Mouse (Mus musculus): ENCODE data around the gene Sf3b5. TPM values are rescaled to one million over a fixed set of nuclear protein-coding genes. Genes with fewer than 3 reads are reported as not detected.

The Sf3b5 gene
- 30.8 and 35.0 TPM in 2 replicates for polyA plus RNA-seq (2015; fragmentation: Nextera tagmentation; extraction: Ambion mirVana)

- Histone ChIP-seq H3K4me1 (ENCODE audit: control insufficient read depth, insufficient read depth, low read length) (peaks cover 10% of the 10 kb centered on the region), H3K4me3 (ENCODE audit: low read length) (no peak within 1 kb of the TSS), H3K27me3 (replicated peaks; ENCODE audit: control insufficient read depth, insufficient read depth, low read length) (no peaks in the 10 kb centered on the region), H3K9me3 (ENCODE audit: control insufficient read depth, low read length) (no peaks in the 10 kb centered on the region), H3K36me3 (ENCODE audit: control insufficient read depth, insufficient read depth, low read length) (no peaks in the 10 kb centered on the region), H3K4me2 (ENCODE audit: low read depth, low read length) (no peak within 1 kb of the TSS), H3K9ac (ENCODE audit: low read depth, low read length) (no peak within 1 kb of the TSS), H3K27ac (ENCODE audit: low read length) (no peak within 1 kb of the TSS)
- WGBS, result 83% methylated on average over 3 of the region's 3 CpGs
- no peak for ATAC-seq
Measured at GRCm38 (mm10) chr10:13005043-13005442, at the start of gene Sf3b5. Sf3b5 (plus strand) TSS chr10:13005343.

GRCm38 (mm10) chr10:12955831-12956230 lies 49.3 kb upstream of the Sf3b5 start:
- no peaks in the 10 kb centered on the region for H3K36me3 ChIP-seq (ENCODE audit: control insufficient read depth, insufficient read depth, low read length)
- 41% methylated on average over 1 of the region's 1 CpGs for WGBS
- H3K4me1 ChIP-seq (ENCODE audit: control insufficient read depth, insufficient read depth, low read length), result no peaks in the 10 kb centered on the region
- H3K9ac ChIP-seq (ENCODE audit: low read depth, low read length), result no peak overlapping the region
- no peaks in the 10 kb centered on the region for H3K9me3 ChIP-seq (ENCODE audit: control insufficient read depth, low read length)
- no peak overlapping the region for H3K27ac ChIP-seq (ENCODE audit: low read length)
- H3K27me3 ChIP-seq (replicated peaks; ENCODE audit: control insufficient read depth, insufficient read depth, low read length), result no peaks in the 10 kb centered on the region
- H3K4me2 ChIP-seq (ENCODE audit: low read depth, low read length), result no peak overlapping the region
- no peak for ATAC-seq
- no peak overlapping the region for H3K4me3 ChIP-seq (ENCODE audit: low read length)

GRCm38 (mm10) chr10:12957271-12957670 lies 47.9 kb upstream of the Sf3b5 start:
- no peak for ATAC-seq
- WGBS, result 80% methylated on average over 4 of the region's 4 CpGs
- Histone ChIP-seq H3K36me3 (ENCODE audit: control insufficient read depth, insufficient read depth, low read length) (no peaks in the 10 kb centered on the region), H3K27me3 (replicated peaks; ENCODE audit: control insufficient read depth, insufficient read depth, low read length) (no peaks in the 10 kb centered on the region), H3K4me1 (ENCODE audit: control insufficient read depth, insufficient read depth, low read length) (no peaks in the 10 kb centered on the region), H3K27ac (ENCODE audit: low read length) (no peak overlapping the region), H3K9ac (ENCODE audit: low read depth, low read length) (no peak overlapping the region), H3K9me3 (ENCODE audit: control insufficient read depth, low read length) (no peaks in the 10 kb centered on the region), H3K4me2 (ENCODE audit: low read depth, low read length) (no peak overlapping the region), H3K4me3 (ENCODE audit: low read length) (no peak overlapping the region)

- H3K36me3 ChIP-seq (ENCODE audit: control insufficient read depth, insufficient read depth, low read length), result no peaks in the 10 kb centered on the region
- no peaks in the 10 kb centered on the region for H3K9me3 ChIP-seq (ENCODE audit: control insufficient read depth, low read length)
- no peak overlapping the region for H3K9ac ChIP-seq (ENCODE audit: low read depth, low read length)
- H3K27ac ChIP-seq (ENCODE audit: low read length), result no peak overlapping the region
- H3K4me2 ChIP-seq (ENCODE audit: low read depth, low read length), result no peak overlapping the region
- H3K4me3 ChIP-seq (ENCODE audit: low read length), result no peak overlapping the region
- H3K4me1 ChIP-seq (ENCODE audit: control insufficient read depth, insufficient read depth, low read length), result peaks cover 2% of the 10 kb centered on the region; the same call in 1 of the 2 replicates
- no peak for ATAC-seq
- WGBS, result 84% methylated on average over 8 of the region's 8 CpGs
- H3K27me3 ChIP-seq (replicated peaks; ENCODE audit: control insufficient read depth, insufficient read depth, low read length), result no peaks in the 10 kb centered on the region
Measured at GRCm38 (mm10) chr10:12961546-12961945, 43.6 kb upstream of the Sf3b5 start.

- H3K4me2 ChIP-seq (ENCODE audit: low read depth, low read length), result no peak overlapping the region
- H3K27me3 ChIP-seq (replicated peaks; ENCODE audit: control insufficient read depth, insufficient read depth, low read length), result no peaks in the 10 kb centered on the region
- no peaks in the 10 kb centered on the region for H3K9me3 ChIP-seq (ENCODE audit: control insufficient read depth, low read length)
- no peak for ATAC-seq
- H3K9ac ChIP-seq (ENCODE audit: low read depth, low read length), result no peak overlapping the region
- no peak overlapping the region for H3K4me3 ChIP-seq (ENCODE audit: low read length)
- no peaks in the 10 kb centered on the region for H3K36me3 ChIP-seq (ENCODE audit: control insufficient read depth, insufficient read depth, low read length)
- no peak overlapping the region for H3K27ac ChIP-seq (ENCODE audit: low read length)
- H3K4me1 ChIP-seq (ENCODE audit: control insufficient read depth, insufficient read depth, low read length), result peaks cover 2% of the 10 kb centered on the region; the same call in 1 of the 2 replicates
Measured at GRCm38 (mm10) chr10:12962238-12962637, 42.9 kb upstream of the Sf3b5 start.

GRCm38 (mm10) chr10:12963362-12964147 lies 41.6 kb upstream of the Sf3b5 start:
- Histone ChIP-seq H3K27me3 (replicated peaks; ENCODE audit: control insufficient read depth, insufficient read depth, low read length) (no peaks in the 10 kb centered on the region), H3K9me3 (ENCODE audit: control insufficient read depth, low read length) (no peaks in the 10 kb centered on the region), H3K27ac (ENCODE audit: low read length) (no peak overlapping the region), H3K4me1 (ENCODE audit: control insufficient read depth, insufficient read depth, low read length) (peaks cover 2% of the 10 kb centered on the region; the same call in 1 of the 2 replicates), H3K4me3 (ENCODE audit: low read length) (peak overlapping the region; percentile 80), H3K36me3 (ENCODE audit: control insufficient read depth, insufficient read depth, low read length) (no peaks in the 10 kb centered on the region), H3K9ac (ENCODE audit: low read depth, low read length) (peak overlapping the region; percentile 72), H3K4me2 (ENCODE audit: low read depth, low read length) (peak overlapping the region; percentile 94)
- peak; percentile 69; the same call in 1 of the 2 replicates for ATAC-seq
- 10% methylated on average over 29 of the region's 29 CpGs for WGBS

GRCm38 (mm10) chr10:12964151-12965075 lies 40.7 kb upstream of the Sf3b5 start, which contains the start of gene Stx11:
Stx11 (minus strand) TSS chr10:12964298.
- ATAC-seq, result peak; percentile 97
- H3K4me2 ChIP-seq (ENCODE audit: low read depth, low read length), result peak within 1 kb of the TSS; percentile 94
- WGBS, result 4% methylated on average over 56 of the region's 56 CpGs
- H3K4me1 ChIP-seq (ENCODE audit: control insufficient read depth, insufficient read depth, low read length), result peaks cover 2% of the 10 kb centered on the region; the same call in 1 of the 2 replicates
- no peaks in the 10 kb centered on the region for H3K27me3 ChIP-seq (replicated peaks; ENCODE audit: control insufficient read depth, insufficient read depth, low read length)
- no peaks in the 10 kb centered on the region for H3K9me3 ChIP-seq (ENCODE audit: control insufficient read depth, low read length)
- H3K36me3 ChIP-seq (ENCODE audit: control insufficient read depth, insufficient read depth, low read length), result no peaks in the 10 kb centered on the region
- H3K4me3 ChIP-seq (ENCODE audit: low read length), result peak within 1 kb of the TSS; percentile 80
- peak within 1 kb of the TSS; percentile 72 for H3K9ac ChIP-seq (ENCODE audit: low read depth, low read length)
- H3K27ac ChIP-seq (ENCODE audit: low read length), result no peak within 1 kb of the TSS

- Histone ChIP-seq H3K27me3 (replicated peaks; ENCODE audit: control insufficient read depth, insufficient read depth, low read length) (no peaks in the 10 kb centered on the region), H3K9me3 (ENCODE audit: control insufficient read depth, low read length) (no peaks in the 10 kb centered on the region), H3K4me2 (ENCODE audit: low read depth, low read length) (no peak overlapping the region), H3K4me3 (ENCODE audit: low read length) (no peak overlapping the region), H3K36me3 (ENCODE audit: control insufficient read depth, insufficient read depth, low read length) (no peaks in the 10 kb centered on the region), H3K9ac (ENCODE audit: low read depth, low read length) (no peak overlapping the region), H3K27ac (ENCODE audit: low read length) (no peak overlapping the region), H3K4me1 (ENCODE audit: control insufficient read depth, insufficient read depth, low read length) (peaks cover 2% of the 10 kb centered on the region; the same call in 1 of the 2 replicates)
- ATAC-seq, result no peak
- WGBS, result 62% methylated on average over 5 of the region's 5 CpGs
Measured at GRCm38 (mm10) chr10:12965669-12966180, 39.4 kb upstream of the Sf3b5 start.

GRCm38 (mm10) chr10:12974572-12974971 lies 30.6 kb upstream of the Sf3b5 start:
- H3K27ac ChIP-seq (ENCODE audit: low read length), result no peak overlapping the region
- WGBS, result 92% methylated on average over 6 of the region's 6 CpGs

More at GRCm38 (mm10) chr10:12974572-12974971, 30.6 kb upstream of the Sf3b5 start:
- Histone ChIP-seq H3K4me2 (ENCODE audit: low read depth, low read length) (no peak overlapping the region), H3K9ac (ENCODE audit: low read depth, low read length) (no peak overlapping the region), H3K4me1 (ENCODE audit: control insufficient read depth, insufficient read depth, low read length) (no peaks in the 10 kb centered on the region), H3K4me3 (ENCODE audit: low read length) (no peak overlapping the region), H3K9me3 (ENCODE audit: control insufficient read depth, low read length) (no peaks in the 10 kb centered on the region), H3K27me3 (replicated peaks; ENCODE audit: control insufficient read depth, insufficient read depth, low read length) (no peaks in the 10 kb centered on the region), H3K36me3 (ENCODE audit: control insufficient read depth, insufficient read depth, low read length) (no peaks in the 10 kb centered on the region)
- no peak for ATAC-seq
